Mouse (Mus musculus): ENCODE measurements around the gene Foxn2.
"Not testable (repeated sequence)": the region's sequence is repeated elsewhere in the genome, so short reads cannot be mapped to it uniquely, and the experiment has no call there.

The Foxn2 gene

DNA sequence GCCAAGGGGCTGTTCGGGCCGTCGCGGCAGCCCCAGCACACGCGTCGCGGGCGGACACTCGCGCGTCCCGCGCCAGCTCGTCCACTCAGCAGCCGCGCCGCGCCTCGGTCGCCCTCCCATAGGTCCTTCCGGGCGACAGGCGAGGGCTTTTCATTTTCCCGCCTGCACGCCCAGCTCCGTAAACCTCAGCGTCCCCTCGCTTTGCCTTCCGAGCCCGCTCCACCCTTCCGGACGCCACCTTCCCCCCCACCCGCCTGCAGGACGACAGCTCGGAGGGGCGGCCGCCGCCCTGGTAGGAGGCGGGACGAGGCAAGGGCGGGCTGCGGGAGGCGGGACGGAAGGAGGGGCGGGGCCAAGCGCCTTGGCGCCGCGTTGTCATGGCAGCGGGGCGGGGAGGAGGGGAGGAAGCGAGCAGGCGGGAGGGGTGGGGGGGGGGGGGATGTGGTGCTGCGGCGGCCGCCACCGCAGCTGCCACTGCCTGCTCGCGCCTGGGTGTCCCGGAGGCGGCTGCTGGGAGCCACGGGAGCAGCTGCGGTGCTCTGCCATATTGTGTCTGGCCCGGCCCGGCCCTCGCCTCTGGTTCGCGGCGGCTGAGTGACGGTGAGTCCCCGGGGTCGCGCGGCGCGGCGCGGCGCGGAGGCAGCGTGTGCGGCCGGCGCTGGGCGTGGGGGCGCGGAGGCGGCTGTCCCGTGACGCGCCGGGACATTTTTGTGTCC lies at the start of gene Foxn2:
Foxn2 (plus strand) TSS at position 427 of the 716 bp plus-strand sequence.
- DNase-seq = peak; percentile 89 to 97

- peak in 1 of 2 experiments; percentile 2 for DNase-seq
Measured at GRCm38 (mm10) chr17:88397501-88397900, 43.0 kb upstream of the Foxn2 start.

- DNase-seq = no peak
Measured at GRCm38 (mm10) chr17:88398090-88398489, 42.4 kb upstream of the Foxn2 start.

DNA sequence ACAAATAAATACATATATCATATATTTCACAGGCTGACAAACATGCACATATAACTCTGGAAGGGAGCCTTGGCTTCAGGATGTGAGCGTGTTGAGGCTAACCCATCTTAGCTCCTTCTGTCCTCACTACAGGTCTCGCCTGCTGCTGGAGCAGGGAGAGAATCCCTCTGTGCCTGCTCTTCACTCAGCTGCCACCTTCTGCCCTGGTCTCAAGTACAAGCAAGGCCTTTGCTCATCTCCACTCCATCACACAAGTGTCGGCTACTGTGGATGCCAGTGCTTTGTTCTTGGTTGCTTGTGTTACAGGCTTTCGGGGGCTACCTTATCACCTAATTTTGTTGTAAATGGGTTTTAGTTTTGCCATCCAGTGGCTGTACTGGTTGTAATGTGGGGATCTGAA lies 41.7 kb upstream of the Foxn2 start:
- peak; percentile 38 to 48 for DNase-seq

DNA sequence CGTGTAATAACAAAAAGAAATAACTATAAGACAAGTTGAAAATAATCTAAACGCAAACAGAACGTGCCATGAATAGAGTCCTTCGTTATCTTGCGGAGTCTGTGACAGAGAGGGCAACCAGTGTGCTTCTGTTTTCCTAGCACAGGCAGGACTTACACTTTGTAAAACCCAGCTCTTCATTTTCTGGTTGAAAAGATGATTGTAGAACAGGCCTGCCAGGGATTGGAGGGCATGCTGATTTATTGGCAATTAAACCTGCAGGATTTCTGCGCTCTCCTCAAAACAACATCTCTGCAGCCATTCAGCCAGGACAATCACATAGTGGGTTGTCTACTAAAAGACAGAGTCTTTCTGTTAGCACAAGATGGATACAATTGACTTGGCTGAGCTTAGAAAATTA lies 40.4 kb upstream of the Foxn2 start:
- DNase-seq = peak; percentile 55 to 70

- DNase-seq = peak; percentile 81 to 82
Measured at GRCm38 (mm10) chr17:88400702-88401475, 39.6 kb upstream of the Foxn2 start.

- no peak for DNase-seq
Measured at GRCm38 (mm10) chr17:88403269-88403668, 37.2 kb upstream of the Foxn2 start.

- DNase-seq = no peak
Measured at GRCm38 (mm10) chr17:88404471-88404870, 36.0 kb upstream of the Foxn2 start.

GRCm38 (mm10) chr17:88405076-88405475 lies 35.4 kb upstream of the Foxn2 start:
- no peak for DNase-seq

GRCm38 (mm10) chr17:88409706-88410105 lies 30.8 kb upstream of the Foxn2 start:
- DNase-seq = no peak

- DNase-seq = no peak
Measured at GRCm38 (mm10) chr17:88413155-88413836, 27.2 kb upstream of the Foxn2 start.

DNA sequence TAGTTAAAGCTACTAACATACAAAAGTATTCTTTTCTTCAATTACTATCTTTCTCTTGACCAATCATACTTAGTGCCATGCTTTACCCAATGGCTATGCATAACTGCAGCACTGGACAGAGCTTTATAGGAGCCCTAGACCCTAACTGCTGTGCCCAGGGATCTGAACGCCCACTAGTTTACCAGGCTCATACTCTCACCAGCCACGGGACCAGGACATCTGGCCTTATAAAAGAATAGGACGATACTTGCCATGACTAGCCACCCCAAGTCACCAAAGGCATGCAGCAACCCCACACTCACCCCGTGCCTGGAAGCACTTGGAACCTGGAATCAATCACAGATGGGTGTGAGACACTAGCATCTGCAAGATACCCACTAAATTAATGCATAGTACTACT lies 20.1 kb upstream of the Foxn2 start:
- DNase-seq = no peak

- DNase-seq = peak; percentile 86 to 95
Measured at GRCm38 (mm10) chr17:88421246-88421645, 19.3 kb upstream of the Foxn2 start.

GRCm38 (mm10) chr17:88430719-88431118 lies 9.8 kb upstream of the Foxn2 start:
- no peak for DNase-seq

DNA sequence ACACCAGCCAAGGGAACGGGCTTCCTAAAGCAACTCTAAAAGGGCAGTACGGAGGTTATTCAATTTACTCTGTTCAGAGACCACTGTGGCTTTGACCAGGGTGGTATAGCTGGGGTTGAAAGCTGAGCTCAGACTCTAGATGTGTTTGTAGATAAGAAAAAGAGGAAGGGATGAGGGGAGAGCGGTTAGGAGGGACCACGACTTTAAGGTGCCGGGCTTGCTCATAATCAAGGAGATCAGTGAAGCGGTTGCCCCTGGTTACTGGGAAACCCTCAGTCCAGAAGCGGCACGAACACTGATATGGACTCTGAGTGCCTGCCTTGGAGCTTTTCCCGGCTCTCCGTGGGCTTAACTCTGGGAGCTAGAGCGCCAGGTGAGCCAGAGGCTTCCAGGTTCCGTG lies 9.0 kb upstream of the Foxn2 start:
- no peak for DNase-seq

DNA sequence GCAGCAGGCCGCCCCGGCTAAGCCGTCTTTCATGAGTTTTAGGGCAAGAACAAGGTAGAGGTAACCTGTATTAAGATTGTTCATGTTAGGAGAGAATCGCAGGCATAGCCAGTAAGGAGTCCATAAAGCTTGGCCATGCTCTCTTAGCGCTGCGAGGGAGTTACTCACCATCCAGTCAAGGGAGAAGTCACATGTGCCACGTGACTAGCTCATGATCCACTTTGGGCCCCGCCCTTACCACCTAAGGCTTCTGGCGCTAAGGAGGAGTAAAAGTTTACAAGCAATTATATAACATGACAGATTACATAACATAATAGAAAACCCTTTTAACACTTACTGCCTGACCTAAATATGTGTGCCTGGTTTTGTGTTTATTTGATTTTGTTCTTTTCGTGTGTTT lies 8.5 kb upstream of the Foxn2 start:
- no peak for DNase-seq

- no peak for DNase-seq
Measured at GRCm38 (mm10) chr17:88435322-88435721, 5.2 kb upstream of the Foxn2 start.

DNA sequence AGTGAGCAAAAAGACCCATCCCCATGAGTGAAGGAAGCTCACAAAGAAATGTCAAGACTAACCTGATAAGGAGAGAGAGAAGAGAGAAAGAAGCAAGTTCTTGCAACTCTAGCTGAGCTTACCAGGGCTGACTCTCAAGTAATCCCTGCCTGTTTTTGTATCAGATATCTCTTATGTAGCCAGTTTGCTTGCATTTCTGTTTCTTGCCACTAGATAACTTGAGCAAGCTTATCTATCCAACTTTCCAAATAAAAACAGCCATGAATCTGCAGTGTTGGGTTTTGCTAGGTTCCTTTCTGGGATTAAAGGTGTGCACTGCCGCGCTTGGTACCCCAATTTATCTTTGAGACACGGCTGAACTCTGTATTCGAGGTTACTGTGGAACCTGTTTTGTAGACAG lies 4.2 kb upstream of the Foxn2 start:
- no peak for DNase-seq

DNA sequence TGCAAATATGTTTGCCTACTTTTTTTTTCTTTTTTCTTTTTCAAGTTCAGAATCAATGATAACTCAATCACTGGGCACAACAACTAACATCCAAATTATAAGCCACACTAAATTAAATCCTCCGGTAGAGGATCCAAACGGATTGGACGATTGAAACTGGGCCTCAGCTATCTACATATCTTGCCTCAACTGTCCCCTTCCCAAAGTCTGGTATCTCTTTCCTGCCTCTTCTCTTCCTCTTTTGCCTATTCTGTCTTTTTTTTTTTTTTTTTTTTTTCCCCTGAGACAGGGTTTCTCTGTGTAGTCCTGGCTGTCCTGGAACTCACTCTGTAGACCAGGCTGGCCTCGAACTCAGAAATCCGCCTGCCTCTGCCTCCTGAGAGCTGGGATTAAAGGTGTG lies 3.8 kb upstream of the Foxn2 start:
- not testable (repeated sequence) for DNase-seq

DNA sequence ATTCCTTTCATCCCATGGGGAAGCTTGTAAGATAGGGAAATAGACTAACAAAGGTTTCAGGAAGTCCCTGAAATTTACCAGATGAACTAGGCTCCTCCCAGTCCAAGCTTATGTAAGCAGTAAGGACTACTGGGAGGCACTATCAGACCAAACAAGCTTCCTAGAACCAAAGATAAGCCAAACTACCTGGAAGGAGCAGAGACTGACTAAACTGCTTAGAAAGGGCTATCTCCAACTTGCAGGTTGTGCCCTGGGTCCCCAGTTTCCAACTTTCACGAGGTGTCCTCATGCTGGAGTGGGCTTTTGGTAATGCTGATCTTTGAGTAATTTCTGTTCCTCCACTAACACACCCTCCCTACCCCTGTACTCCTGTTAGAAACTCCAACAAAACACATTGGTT lies 3.1 kb upstream of the Foxn2 start:
- DNase-seq = no peak

DNA sequence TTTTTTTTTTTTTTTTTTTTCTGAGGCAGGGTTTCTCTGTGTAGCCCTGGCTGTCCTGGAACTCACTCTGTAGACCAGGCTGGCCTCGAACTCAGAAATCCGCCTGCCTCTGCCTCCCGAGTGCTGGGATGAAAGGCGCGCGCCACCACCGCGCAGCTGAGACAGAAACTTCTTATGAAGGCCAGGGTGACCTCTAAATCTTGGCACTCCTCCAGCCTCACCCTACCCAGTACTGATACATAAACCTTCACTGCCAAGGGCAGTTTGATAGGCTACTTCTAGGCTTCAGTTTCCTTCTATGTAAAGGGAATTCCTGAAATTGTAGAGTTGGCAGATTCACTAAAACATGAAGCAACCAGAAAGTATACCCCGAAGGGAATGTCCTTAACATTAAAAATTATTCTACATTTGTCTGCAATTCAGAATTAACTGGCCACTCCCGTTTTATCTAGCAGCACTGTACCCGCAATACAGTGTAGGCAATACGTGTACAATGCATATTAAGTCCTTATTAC lies 918 bp upstream of the Foxn2 start:
- DNase-seq = no peak

GRCm38 (mm10) chr17:88441001-88441431 lies 505 bp downstream of the Foxn2 start:
- peak in 1 of 2 experiments; percentile 53 for DNase-seq

DNA sequence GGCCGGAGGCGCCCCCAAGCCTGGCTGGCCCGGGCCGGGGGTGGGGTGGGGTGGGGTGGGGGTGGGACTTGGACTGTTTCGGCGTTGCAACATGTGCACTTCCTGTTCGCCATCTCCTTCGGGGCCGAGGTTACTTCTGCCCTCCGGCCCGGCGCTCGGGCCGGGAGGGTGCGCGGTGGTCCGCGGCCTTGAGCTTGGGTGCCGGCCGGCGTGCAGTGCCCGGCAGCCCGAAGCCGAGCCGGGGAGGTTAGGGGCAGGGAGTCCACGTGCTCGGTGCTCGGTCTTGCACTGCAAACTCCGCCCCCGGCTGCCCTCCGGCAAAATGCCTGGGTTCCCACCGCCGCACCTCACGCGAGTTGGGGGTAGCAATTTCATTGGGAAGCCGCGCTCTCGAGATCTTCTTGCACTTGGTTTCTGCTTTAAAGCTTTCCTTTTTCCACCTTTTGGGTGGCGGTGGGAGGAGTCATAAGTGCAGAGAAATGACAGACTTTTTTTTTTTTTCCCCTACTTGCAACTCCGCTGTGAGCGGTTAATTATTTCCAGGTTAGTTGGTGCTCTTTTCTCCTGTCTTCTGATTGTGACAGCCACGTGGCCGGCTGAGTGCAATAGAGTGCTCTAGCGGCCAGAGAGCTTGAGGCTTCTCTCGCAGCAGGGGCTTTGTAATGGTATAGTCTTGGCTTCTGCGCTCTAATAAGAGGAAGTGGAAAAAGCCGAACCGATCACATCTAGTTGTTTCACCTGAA lies 1.1 kb downstream of the Foxn2 start:
- peak; percentile 71 to 75 for DNase-seq
